Mouse (Mus musculus) large intestine, adult 2 months (tissue): Measurements from ENCODE around the gene Fbxl14. TPM values are rescaled to one million over a fixed set of nuclear protein-coding genes. Genes with fewer than 3 reads are reported as not detected.
"Not testable (repeated sequence)": the region's sequence is repeated elsewhere in the genome, so short reads cannot be mapped to it uniquely, and the experiment has no call there.

Experiments
- DNase-seq: peaks from one replicate; pipeline ENCODE4 v3.0.0-alpha.2; 2012; ENCODE audit warnings: low read depth, low spot score
- WGBS: fragments of 180-500 bp; shearing (Covaris S2); methylation state at CpG from one replicate; pipeline ENCODE4 v1.1.7; 2018; 5-methylcytosine and 5-hydroxymethylcytosine counted together
- polyA plus RNA-seq: library from polyadenylated mRNA; depleted of rRNA; stranded (reverse); fragments of >200 nt; gene quantifications from 2 replicates; pipeline ENCODE4 v1.2.3, GENCODE M21; 2012; rRNA removed

Fbxl14 gene
- polyA plus RNA-seq: 47.0 and 54.4 TPM in 2 replicates

DNA sequence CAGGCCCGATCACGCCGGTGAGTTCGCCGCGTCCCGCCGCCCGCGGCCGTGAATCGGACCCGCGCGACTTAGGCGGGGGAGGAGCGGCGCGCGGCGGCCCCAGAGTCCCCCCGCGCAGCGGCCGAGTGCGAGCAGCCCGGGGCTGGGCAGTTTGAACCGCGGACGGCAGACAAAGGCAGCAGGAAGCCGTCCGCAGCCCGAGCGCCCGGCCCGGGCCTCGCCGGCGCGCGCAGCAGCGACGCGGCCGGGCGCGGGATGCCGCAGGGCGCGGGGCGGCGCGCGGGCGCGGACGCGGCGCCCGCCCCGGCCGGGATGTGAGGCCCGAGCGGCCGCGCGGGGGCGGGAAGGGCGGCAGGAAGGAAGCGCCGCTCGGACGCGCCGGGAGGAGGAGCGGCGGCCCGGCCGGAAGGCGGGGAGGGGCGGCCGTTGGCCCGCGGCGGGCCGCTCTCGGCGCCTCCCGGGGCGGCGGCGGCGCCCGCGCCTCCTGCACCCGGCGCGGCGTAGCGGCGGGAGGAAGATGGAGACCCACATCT, at the start of gene Fbxl14:
Gene Fbxl14, plus strand, starts transcription at position 326 of the 533 bp plus-strand sequence.
- DNase-seq: no peak
- 1% methylated on average over 89 of the region's 101 CpGs for WGBS

DNA sequence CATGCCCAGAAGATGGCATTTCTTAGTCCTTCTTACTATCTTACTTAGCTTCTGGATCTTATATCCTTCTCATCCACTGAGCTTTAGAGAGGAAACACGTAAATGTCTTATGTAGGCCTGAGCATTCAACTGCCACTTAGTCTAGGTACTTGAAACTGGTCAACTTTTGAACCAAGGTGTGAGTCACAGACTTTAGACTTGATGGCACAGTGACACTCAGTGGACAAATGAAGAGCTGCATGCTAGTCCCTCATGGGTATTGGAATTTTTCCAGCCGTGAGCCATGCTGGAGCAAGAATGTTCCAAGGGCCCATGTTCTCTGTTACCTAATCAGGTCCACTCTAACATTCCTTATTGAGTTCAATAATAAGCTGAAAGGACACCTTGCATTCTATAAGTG, 49.0 kb upstream of the Fbxl14 start:
- WGBS: 25% methylated on average over 2 of the region's 2 CpGs
- peak; percentile 52 for DNase-seq

DNA sequence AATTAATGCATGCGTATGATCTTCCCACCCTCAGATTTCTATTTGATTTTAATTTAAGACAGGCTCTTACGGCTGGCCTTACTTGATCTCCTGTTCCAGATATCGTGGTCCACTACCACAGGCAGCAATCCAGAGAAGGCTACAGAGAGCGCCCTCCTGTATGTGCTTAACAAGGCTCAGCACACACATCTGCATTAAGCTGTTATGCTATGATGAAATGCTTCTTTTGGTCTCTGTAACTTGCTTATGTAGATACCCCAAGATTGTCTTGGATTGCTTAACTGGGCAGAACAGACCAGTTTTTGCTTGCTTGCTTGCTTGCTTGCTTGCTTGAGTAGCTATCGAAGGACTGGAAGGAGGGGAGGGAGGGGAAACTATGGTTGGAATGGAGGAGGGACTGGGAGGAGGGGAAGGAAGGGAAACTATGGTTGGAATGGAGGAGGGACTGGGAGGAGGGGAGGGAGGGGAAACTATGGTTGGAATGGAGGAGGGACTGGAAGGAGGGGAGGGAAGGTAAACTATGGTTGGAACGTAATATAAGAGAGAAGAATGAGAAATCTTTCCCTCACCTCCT, 47.6 kb upstream of the Fbxl14 start:
- DNase-seq: no peak
- 70% methylated on average over 6 of the region's 6 CpGs for WGBS

DNA sequence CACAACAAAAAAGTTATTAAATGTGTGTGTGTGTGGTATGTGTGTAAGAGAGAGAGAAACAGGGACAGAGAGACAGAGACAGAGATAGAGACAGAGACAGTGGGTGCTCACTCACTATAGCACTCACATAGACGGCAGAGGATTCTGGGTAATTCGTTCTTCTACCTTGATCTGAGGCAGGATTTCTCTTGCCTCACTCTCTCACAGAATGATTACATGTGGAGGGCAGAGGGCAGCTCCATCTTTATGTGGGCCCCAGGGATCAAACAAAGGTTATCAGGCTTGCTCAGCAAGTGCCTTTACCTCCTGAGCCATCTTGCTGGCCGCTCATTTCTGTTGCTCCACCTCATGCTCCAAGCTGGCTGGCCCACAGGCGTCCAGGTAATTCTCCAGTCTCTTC, 45.1 kb upstream of the Fbxl14 start:
- DNase-seq: no peak
- 82% methylated on average over 4 of the region's 4 CpGs for WGBS

DNA sequence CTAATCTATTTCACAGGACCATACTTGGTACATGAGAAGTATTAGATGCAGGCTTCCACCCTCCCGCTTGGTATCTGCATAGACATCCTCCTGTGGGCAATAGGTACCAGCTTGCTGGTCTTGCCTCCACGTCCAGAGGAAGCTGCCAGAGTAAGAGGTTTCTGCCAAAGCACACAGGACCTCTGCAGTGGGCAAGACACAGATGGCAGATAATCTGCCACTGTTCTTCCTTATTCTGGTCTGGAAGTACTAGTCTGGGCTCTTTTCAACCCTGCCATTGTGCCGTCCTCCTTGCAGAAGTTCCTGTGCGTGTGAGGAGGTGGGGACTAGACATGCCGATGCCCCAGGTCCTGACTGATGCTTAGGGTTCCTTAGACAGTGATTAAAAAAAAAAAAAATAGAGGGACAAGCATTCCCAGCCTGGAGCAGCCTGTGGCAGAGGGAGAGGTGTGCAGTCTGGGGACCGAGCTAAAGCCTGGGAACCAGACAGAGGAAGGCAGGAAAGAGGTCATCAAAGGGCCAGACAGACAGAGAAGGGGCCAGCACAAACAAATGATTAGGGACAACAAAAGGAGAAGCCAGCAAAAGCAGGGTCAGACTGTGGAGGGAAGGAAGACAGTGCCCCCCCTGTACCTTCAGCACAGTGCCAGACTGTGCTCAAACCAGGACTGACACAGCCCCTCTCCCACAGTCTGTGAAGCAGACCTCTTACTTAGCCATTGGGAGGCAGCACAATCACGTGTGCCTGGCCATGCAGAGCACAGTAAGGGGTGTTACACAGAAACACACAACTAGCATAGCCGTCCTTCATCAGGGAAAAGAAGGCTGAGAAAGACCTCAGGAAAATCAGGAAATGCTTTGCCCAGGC, 41.3 kb upstream of the Fbxl14 start:
- no peak for DNase-seq
- WGBS: 59% methylated on average over 8 of the region's 8 CpGs

DNA sequence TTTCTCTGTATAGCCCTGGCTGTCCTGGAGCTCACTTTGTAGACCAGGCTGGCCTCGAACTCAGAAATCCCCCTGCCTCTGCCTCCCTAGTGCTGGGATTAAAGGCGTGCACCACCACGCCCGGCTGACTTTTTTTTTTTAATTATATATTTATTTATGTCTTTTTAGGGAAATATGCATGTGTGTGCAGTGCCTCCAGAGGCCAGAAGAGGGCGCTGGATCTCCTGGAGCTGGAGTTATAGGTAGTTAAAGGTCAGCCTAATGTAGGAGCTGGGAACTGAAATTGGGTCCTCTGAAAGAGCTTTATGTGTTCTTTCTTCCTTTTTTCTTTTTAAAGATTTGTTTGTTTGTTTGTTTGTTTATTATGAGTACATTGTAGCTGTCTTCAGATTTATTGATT, 36.7 kb upstream of the Fbxl14 start:
- not testable (repeated sequence) for DNase-seq

DNA sequence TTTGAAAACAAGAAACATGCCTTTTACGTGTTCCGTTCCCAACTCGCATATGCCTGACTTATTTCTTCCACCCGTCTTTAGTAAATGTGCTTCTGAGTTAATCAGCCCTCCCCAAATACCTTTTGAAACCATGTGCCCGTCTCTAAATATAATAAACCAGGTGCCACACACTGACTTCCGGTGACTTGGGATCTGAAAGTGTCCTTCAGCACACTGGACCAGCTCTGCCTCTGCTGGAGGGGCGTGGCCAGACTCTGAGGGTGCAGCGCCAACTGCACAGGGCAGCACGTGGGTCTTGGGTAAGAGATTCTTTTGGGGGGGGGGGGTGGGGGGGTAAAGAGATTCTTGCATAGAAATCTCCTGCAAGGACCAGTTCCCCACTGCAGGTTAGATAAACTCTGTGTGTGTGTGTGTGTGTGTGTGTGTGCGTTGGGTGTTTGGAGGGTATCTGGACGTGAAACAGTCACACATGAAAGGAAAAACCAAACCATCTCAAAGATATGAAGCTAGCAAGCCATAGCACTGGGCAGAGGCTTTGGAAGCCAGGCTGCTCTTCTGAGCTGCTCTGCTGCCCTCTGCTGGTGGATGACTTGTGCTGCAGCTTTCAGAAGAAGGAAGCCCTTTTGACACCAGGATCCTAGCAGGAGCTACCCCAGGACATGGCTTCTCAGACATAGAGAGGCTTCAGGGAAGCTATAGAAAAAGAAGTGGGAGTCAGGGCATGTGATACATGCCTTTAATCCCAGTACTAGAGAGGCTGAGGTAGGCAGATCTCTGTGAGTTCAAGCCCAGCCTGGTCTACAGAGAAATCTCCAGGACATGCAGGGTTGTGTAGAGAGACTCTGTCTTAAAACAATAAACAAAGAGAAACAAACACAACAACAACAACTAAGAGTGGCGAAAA, 35.5 kb upstream of the Fbxl14 start:
- DNase-seq: peak; percentile 89
- WGBS: 13% methylated on average over 12 of the region's 12 CpGs

More for the DNA sequence above, 36.7 kb upstream of the Fbxl14 start:
- 82% methylated on average over 5 of the region's 5 CpGs for WGBS

DNA sequence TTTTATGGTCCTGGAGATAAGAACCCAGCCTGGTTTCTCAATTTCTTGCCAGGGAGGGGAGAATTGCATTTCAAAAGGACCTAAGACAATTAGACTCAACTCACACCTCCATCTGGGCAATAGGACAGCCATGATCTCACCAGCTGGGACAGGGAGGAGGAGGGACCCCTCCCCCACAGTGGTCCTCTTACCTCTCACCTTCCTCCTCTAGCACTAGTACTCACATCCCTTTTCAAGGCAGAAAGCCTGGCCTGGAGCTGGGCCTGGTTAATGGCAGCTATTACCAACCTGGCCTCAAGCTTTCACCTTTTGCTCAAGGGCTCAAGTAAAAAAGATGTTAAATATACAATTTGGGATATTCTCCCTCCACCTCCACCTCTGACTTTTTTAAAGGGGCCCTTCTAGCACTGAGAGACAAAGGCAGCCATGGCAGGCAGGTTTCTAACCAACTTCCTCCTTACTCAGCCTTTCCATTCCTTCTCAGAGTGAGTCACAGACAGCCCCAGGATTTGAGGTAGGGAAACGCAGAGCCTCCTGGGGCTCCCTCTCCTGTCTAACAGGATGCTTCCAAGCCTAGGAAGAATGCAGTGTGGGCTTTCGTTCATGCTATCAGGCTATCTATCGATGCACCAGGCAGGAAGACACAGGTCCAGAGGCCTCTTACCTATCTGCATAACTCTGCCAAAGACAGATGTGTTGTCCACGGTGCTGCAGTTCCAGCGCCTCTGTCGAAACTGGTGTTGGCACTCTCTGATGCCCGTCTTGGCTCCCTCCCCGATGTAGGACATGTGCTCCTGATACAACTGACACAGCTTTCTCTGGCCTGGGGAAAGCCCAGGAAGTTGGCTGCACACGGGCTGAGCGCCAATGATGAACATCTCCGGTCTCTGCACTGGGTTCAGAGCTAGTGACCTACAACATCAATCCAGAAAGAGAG, 33.5 kb upstream of the Fbxl14 start:
- no peak for DNase-seq

DNA sequence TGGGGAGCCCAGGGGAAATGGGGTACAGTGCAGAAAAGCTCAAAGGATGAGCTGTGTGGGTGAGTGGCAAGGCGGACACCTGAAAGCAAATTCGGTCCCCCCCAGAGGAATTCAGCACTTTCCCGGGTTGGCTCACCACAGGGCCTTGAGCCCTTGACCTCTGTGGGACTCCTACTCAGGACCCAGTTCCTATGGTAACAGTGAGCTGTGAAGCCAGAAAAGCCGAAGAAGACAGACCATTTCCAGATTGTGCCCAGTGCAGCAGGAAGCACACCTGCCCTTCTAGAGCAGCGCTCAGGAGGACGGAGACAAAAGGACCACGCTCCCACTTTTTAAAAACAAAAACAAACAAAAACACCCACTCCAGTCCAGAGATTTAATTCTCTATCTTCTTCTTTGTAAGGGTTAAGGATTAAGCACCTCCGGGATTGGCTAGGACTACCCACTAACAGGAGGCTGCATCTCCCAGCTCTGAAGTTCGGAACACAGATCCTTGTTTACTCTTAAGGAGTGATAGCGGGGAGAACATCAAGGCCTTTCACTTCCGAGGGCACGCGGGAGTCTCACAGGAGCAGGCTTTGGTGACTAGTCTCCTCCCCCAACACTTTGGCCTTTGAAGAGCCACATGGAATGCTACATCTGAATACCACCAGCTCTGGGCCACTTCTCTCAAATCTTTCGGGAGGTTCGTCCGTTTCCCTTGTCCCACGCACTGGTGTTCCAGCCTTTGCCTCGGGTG, 31.0 kb upstream of the Fbxl14 start:
- DNase-seq: no peak
- 21% methylated on average over 18 of the region's 18 CpGs for WGBS

More for the DNA sequence above, 33.5 kb upstream of the Fbxl14 start:
- WGBS: 71% methylated on average over 11 of the region's 11 CpGs

DNA sequence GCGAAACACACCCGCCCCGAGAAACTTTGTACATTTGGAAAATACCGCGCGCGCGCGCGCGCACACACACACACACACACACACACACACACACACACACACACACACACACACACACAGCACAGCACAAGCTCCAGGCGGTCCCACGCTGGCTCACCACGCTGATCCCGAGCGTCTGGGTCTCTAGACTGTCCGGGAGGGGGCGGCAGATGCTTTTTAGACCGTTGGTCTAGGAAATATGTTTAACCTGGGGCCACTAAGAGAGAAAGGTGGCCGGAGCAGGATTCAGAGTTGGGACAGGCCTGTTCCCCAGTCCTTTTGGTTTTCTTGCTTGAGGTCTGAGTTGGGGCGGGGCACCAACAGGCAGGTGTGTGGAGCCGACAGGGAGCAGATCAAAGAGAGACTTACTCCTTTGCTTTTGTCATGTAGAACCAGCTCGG, 30.4 kb upstream of the Fbxl14 start:
- WGBS: 2% methylated on average over 23 of the region's 23 CpGs
- DNase-seq: no peak

DNA sequence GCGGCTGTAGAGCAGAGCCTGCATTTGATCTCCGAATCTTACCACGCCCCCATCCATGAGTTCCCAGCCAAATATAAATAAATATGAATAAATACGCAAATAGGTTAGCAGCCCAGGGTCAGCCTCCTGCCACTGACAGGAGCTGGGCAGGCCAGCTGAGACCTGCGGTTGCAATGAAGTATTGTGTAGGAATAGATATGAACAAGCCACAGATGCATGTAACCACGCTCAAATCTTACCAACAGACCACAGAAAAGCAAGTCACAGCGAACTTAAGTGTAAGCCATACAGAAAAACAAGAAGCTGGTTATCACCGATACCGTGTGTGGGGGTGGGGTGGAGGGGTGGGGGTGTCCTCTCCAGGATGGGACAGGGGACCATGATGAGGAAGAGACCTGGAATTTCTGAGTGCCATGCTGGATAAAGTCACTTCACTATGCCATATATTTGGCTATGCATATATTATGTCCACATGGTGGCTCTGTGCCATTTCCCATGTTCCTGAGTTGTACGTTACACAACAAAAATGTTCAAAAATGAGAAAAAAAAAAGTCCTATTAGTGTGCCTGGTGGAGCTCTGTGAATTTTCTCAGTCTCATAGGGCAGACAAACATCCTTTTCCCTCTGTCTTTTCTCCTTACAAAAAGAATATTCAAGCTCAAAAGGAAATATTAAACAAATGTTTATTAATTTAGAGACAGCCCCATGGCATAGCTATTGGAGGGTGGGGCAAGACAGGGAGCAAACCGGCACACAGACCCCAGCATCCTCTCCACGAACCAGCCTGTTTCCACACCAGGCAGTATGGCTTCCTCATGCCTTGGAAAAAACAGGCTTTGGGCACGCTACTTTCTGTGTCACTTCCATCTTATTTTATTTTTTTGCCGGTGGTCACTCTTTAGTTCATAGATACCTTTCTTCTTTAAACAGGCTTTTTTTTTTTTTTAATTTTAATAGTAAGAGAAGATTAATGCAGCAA, 28.2 kb upstream of the Fbxl14 start:
- WGBS: 49% methylated on average over 14 of the region's 14 CpGs
- no peak for DNase-seq

DNA sequence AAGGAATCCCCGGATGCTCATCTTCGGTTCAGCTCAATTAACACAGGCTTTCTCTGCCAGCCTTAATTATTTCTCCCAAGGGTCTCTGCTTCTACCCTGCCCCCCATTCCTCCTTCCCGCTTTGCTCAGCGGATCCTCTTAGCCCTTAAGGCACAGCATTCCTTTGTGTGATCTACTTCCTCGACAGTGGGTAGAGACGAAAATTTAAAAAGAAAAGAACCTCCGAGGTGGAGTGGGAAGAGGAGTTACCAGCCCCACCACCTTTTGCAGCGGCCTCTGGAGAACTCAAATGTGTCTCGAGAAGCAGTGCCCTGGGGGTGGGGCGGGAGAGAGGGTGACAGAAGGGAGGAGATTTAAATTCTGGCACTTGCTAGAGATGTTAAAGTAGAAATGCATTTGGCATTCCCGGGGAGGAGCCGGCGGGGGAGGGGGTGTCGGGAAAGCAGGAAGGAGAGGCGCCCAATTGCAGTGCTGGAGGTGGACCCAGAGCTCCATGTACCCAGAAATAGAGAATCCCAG, 27.4 kb upstream of the Fbxl14 start:
- no peak for DNase-seq
- 9% methylated on average over 15 of the region's 15 CpGs for WGBS

DNA sequence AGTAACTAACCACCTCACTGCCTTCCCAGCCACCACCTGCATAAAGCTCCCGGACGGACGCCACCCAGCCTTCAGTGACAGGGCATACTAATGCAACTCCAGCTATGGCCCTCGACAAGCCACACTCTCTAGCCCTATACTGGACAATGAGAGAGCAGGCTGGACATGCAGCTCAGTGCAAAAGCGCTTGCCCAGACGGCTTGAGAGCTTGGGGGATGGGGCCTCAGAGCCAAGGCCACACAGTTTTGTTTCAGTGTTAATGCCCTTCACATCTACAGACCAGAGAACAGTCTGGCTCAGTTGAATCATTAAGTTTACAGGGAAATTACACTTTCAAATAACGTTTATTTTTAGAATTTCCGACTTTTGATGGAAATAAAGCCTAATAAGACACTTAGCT, 21.3 kb upstream of the Fbxl14 start:
- WGBS: 72% methylated on average over 8 of the region's 8 CpGs
- DNase-seq: no peak

DNA sequence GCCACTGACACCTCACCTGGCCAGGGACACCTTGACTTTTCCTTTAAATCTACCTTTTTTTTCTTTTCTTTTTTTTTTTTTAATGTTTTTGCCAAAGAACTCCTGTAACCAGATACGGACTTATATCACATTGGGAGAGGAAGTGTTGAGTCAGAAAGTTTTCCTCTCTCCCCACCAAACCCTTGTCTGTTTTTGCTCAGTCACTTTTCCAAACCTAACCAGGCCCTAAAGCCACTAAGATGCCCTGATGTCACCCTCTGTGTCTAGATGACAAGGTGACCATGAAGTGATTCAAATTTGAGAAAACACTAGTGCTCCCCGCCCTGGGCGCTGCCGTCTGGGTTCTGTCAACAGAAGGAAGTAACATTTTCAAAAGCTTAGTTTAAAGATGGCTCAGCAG, 20.4 kb upstream of the Fbxl14 start:
- 41% methylated on average over 4 of the region's 4 CpGs for WGBS
- DNase-seq: no peak

DNA sequence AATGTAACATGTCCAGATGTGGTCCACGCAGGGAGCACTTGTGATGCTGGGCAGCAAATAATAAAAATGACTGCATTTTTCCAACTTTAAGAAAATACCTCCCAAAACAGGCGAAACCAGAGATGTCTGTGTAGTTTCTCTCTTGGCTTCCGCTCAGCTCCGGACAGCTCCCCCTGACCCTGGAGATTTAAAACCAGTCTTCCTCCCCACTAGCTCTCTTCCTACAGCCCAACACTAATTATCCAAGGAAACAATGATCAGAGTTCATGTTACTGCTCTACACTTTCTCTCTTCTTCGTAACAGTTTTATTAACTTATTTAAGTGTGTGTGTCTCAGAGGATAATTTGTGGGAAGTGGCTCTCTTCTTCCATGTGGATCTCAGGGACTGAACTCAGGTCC, 19.1 kb upstream of the Fbxl14 start:
- 79% methylated on average over 5 of the region's 5 CpGs for WGBS
- DNase-seq: no peak

DNA sequence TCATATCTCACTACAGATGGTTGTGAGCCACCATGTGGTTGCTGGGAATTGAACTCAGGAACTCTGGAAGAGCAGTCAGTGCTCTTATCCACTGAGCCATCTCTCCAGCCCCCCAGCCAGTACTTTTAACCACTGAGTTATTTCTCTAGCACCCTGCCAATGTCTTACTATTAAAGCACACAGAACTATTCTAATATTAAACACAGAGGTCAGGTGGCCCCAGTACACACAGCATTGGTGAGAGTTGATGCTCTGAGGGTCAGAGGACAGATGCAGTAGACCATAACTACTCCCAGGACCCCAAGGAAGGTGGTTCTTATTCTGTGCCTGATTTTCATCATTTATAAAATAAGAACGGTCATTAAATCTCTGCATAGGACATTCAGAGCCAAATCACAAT, 13.3 kb upstream of the Fbxl14 start:
- no peak for DNase-seq
- 95% methylated on average over 1 of the region's 1 CpGs for WGBS
